Mouse (Mus musculus): ENCODE measurements at regions not wholly inside any gene's neighbourhood (a gene's known extent, or its start where the extent isn't known, plus 50 kb on each side); places are given as distances from the start of the nearest gene placed in this dataset.

DNA sequence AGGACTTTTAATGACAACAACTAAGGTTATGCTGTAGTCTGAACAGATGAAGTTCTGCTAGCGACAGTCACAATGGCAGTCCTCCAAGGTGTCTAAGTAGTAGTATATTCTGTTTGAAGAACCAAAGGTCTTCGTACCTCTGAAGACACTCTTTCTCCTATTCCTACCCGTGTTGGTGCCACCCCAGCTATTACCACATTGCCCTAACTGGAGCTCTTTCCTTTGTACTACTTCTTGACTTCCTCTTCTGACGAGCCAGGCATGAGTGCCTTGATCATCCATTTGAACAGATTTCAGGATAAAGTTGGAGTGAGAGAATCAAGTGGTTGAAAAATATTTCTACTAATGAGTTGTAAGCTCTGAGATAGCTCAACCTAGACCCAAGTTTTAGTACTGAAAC lies 72.4 kb upstream of the Pam start:
- Histone ChIP-seq H3K27ac (replicated peaks) (no peak overlapping the region), H3K36me3 (no peaks in the 10 kb centered on the region), H3K27me3 (replicated peaks) (no peaks in the 10 kb centered on the region), H3K4me3 (replicated peaks) (no peak overlapping the region), H3K4me1 (no peaks in the 10 kb centered on the region), H3K9ac (replicated peaks) (no peak overlapping the region), H3K4me2 (no peak overlapping the region), H3K9me3 (replicated peaks) (no peaks in the 10 kb centered on the region)
- ATAC-seq (ENCODE audit: low FRiP score) = no peak
- 93% methylated on average over 4 of the region's 4 CpGs for WGBS

GRCm38 (mm10) chr1:98162639-98162927 lies 67.1 kb upstream of the Pam start:
- H3K27me3 ChIP-seq (replicated peaks) = no peaks in the 10 kb centered on the region
- no peaks in the 10 kb centered on the region for H3K9me3 ChIP-seq (replicated peaks)
- H3K4me3 ChIP-seq (replicated peaks) = no peak overlapping the region
- no peaks in the 10 kb centered on the region for H3K36me3 ChIP-seq
- H3K27ac ChIP-seq (replicated peaks) = no peak overlapping the region
- no peak overlapping the region for H3K9ac ChIP-seq (replicated peaks)
- 63% methylated on average over 2 of the region's 2 CpGs for WGBS
- H3K4me1 ChIP-seq = no peaks in the 10 kb centered on the region
- H3K4me2 ChIP-seq = no peak overlapping the region
- ATAC-seq (ENCODE audit: low FRiP score) = no peak

- WGBS = 81% methylated on average over 5 of the region's 5 CpGs
- H3K4me3 ChIP-seq (replicated peaks) = no peak overlapping the region
- no peaks in the 10 kb centered on the region for H3K9me3 ChIP-seq (replicated peaks)
- H3K4me2 ChIP-seq = no peak overlapping the region
- no peaks in the 10 kb centered on the region for H3K4me1 ChIP-seq
- H3K36me3 ChIP-seq = no peaks in the 10 kb centered on the region
- no peak overlapping the region for H3K27ac ChIP-seq (replicated peaks)
- H3K9ac ChIP-seq (replicated peaks) = no peak overlapping the region
- H3K27me3 ChIP-seq (replicated peaks) = no peaks in the 10 kb centered on the region
- ATAC-seq (ENCODE audit: low FRiP score) = no peak
These were observed 66.6 kb upstream of the Pam start for GRCm38 (mm10) chr1:98161882-98162638.

- WGBS = 83% methylated on average over 2 of the region's 2 CpGs
These were observed 63.5 kb upstream of the Pam start for GRCm38 (mm10) chr1:98158969-98159368.

DNA sequence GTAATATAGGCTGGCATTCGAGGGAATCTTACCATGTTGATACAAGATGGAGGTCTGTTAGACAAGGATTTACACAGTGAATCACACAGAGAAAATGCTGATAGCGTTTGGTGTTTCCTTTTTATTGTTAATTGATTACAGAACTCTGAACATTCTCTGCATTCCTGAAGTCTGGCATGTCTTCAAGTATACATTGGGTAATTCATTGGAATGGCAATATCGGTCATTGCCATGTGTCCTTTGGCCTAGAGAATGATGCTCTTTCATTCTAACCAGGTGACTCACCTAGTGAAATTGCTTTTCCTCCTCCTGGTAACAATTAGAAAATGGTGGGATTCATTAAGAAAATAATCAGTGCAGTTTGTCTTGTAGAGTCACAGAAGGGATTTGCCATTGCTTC lies 51.9 kb upstream of the Pam start:
- H3K4me2 ChIP-seq = no peak overlapping the region
- no peaks in the 10 kb centered on the region for H3K9me3 ChIP-seq (replicated peaks)
- H3K27me3 ChIP-seq (replicated peaks) = no peaks in the 10 kb centered on the region
- no peak overlapping the region for H3K27ac ChIP-seq (replicated peaks)
- no peaks in the 10 kb centered on the region for H3K4me1 ChIP-seq
- no peak overlapping the region for H3K9ac ChIP-seq (replicated peaks)
- no peak overlapping the region for H3K4me3 ChIP-seq (replicated peaks)
- WGBS = 77% methylated on average over 3 of the region's 3 CpGs
- ATAC-seq (ENCODE audit: low FRiP score) = no peak
- no peaks in the 10 kb centered on the region for H3K36me3 ChIP-seq

More at GRCm38 (mm10) chr1:98158969-98159368, 63.5 kb upstream of the Pam start:
- H3K9ac ChIP-seq (replicated peaks) = no peak overlapping the region
- no peaks in the 10 kb centered on the region for H3K9me3 ChIP-seq (replicated peaks)
- H3K27ac ChIP-seq (replicated peaks) = no peak overlapping the region
- no peak overlapping the region for H3K4me2 ChIP-seq
- H3K36me3 ChIP-seq = no peaks in the 10 kb centered on the region
- ATAC-seq (ENCODE audit: low FRiP score) = no peak
- no peak overlapping the region for H3K4me3 ChIP-seq (replicated peaks)
- H3K27me3 ChIP-seq (replicated peaks) = no peaks in the 10 kb centered on the region
- no peaks in the 10 kb centered on the region for H3K4me1 ChIP-seq

All from neural tube, embryonic 15.5 days (tissue).